Mouse (Mus musculus): ENCODE data around the gene Rnf133.

Gene Rnf133

GRCm38 (mm10) chr6:23650205-23650604 lies at the start of gene Rnf133:
Gene Rnf133 (minus strand): TSS chr6:23650305.
- DNase-seq (ENCODE audit: low spot score in 2 of 2), result no peak

- DNase-seq (ENCODE audit: low spot score in 2 of 2), result no peak
Observed at GRCm38 (mm10) chr6:23678172-23678571, 28.1 kb upstream of the Rnf133 start.

- no peak for DNase-seq (ENCODE audit: low spot score in 2 of 2)
Observed at GRCm38 (mm10) chr6:23655036-23655435, 4.9 kb upstream of the Rnf133 start, which contains the start of gene Rnf148. Gene Rnf148 (minus strand): TSS chr6:23655136.

GRCm38 (mm10) chr6:23648732-23649131 lies 1.4 kb downstream of the Rnf133 start:
- no peak for DNase-seq (ENCODE audit: low spot score in 2 of 2)

DNA sequence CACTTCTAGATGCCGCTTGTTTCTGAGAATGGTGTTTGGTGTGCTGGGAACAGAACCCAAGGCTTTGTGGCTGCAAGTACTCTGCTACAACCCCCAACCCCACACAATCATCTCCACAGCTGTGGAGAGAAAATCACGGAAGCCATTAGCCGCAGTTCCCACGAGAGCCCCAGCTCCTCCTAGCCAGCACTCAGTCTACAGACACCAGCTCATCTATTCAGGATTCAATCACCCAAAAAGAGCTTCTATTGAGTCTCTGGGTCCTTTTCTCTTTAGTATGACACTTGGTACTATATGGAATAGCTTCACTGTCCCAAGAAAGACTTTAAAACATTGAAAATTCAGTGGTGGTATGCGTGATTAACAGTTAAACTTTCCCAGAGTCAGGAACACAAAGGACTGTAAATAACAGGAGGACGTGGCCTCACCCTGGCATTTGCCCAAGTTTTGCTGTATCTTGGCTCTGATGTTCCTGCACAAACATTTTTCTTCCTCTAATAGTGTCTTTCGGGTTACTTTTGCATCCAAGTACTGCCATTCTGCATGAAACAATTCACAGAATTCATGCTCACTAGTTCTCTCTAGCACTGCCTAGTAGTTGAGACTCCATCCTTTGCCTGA lies 2.4 kb downstream of the Rnf133 start:
- no peak for DNase-seq (ENCODE audit: low spot score in 2 of 2)

- DNase-seq (ENCODE audit: low spot score in 2 of 2), result no peak
Observed at GRCm38 (mm10) chr6:23637081-23637480, 13.0 kb downstream of the Rnf133 start.

DNA sequence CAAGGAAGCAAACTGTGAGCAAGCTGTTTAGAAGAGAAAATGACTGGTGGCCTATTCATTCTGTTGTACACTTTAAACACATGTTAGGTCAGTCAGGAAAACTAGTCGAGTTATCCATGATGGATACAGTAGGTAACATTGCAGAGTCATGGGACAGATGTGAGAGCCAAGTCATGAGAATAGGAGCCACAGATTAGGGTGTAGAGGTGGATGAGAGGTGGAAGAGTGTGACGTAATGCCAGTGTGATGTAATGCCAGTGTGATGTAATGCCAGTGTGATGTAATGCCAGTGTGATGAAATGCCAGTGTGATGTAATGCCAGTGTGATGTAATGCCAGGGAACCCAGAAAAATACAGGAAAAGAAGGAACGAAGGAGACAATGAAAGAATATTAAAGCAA lies 14.9 kb downstream of the Rnf133 start:
- no peak for DNase-seq (ENCODE audit: low spot score in 2 of 2)

- DNase-seq (ENCODE audit: low spot score in 2 of 2), result no peak
Observed at GRCm38 (mm10) chr6:23634016-23634415, 16.1 kb downstream of the Rnf133 start.

- no peak for DNase-seq (ENCODE audit: low spot score in 2 of 2)
Observed at GRCm38 (mm10) chr6:23630465-23630864, 19.6 kb downstream of the Rnf133 start.
